Mouse (Mus musculus): ENCODE measurements around the gene Rnd1. TPM values are rescaled to one million over a fixed set of nuclear protein-coding genes. Genes with fewer than 3 reads are reported as not detected.

Rnd1 gene
- total RNA-seq, 2 experiments from 2014 or later, result not detected

GRCm38 (mm10) chr15:98622199-98622598 is 55.1 kb downstream of the Rnd1 start:
- no peak for ATAC-seq (replicated peaks; ENCODE audit: low FRiP score, poor library complexity, severe bottlenecking)

GRCm38 (mm10) chr15:98617176-98617537 is 60.1 kb downstream of the Rnd1 start:
- ATAC-seq (replicated peaks; ENCODE audit: low FRiP score, poor library complexity, severe bottlenecking), result peak; percentile 75

GRCm38 (mm10) chr15:98616362-98617175 is 60.7 kb downstream of the Rnd1 start:
- ATAC-seq (replicated peaks; ENCODE audit: low FRiP score, poor library complexity, severe bottlenecking), result 0 out of 2 replicates have a peak, but pooled peaks have one; percentile 8

DNA sequence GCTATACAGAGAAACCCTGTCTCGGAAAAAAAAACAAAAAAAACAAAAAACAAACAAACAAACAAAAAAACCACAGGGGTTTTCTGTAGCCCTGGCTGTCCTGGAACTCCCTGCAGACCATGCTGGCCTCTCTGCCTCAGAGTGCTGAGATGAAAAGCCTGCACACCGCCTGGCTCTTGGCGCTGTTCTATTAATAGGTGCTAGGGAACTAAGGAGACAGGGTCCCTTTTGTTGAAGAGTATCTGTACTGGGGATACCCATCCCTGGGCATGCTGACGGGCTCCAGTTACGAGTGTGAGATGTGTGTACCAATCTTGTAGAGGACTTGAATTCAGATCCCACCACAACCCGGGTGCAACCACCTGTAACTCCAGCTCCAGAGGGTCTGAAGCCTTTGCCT is 61.5 kb downstream of the Rnd1 start:
- ATAC-seq (replicated peaks; ENCODE audit: low FRiP score, poor library complexity, severe bottlenecking), result no peak

- ATAC-seq (replicated peaks; ENCODE audit: low FRiP score, poor library complexity, severe bottlenecking), result no peak
Measured at GRCm38 (mm10) chr15:98614971-98615370, 62.3 kb downstream of the Rnd1 start.

DNA sequence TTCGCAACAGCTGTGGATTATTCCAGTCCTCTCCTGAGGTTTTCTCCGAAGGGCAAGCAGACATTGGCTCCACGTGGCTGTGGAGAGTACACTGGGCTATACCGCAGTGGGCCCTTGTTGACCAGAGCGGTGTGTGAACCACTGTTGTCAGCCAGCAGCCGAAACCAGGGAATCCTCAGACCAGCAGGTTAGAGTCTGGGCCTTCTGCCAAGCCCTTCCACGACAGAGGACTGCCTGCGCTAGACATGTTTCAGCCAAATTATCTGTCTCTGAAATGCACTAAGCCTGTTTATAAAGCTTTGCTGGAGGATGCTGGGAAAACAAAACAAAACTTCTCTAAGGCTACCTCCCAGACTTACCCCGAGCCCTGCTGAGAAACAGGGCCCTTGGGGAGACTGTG is 62.7 kb downstream of the Rnd1 start:
- ATAC-seq (replicated peaks; ENCODE audit: low FRiP score, poor library complexity, severe bottlenecking), result no peak

Other genes with a start within 250 kb of the Rnd1 start
- gene Olfr282, start 246.2 kb downstream of the Rnd1 start, total RNA-seq (2015; ENCODE audit: low replicate concordance), result not detected in 2 replicates
- gene Olfr282, start 246.2 kb downstream of the Rnd1 start, total RNA-seq (2017; ENCODE audit: low replicate concordance), result not detected in 2 replicates
- not detected in 2 replicates for gene Olfr281, start 224.9 kb downstream of the Rnd1 start, total RNA-seq (2015; ENCODE audit: low replicate concordance)
- not detected in 2 replicates for gene Olfr281, start 224.9 kb downstream of the Rnd1 start, total RNA-seq (2017; ENCODE audit: low replicate concordance)
- gene OR5BS1P, start 207.6 kb downstream of the Rnd1 start, total RNA-seq (2015; ENCODE audit: low replicate concordance), result not detected in 2 replicates
- not detected in 2 replicates for gene OR5BS1P, start 207.6 kb downstream of the Rnd1 start, total RNA-seq (2017; ENCODE audit: low replicate concordance)
- not detected in 2 replicates for gene Lalba, start 194.7 kb downstream of the Rnd1 start, total RNA-seq (2015; ENCODE audit: low replicate concordance)
- gene Lalba, start 194.7 kb downstream of the Rnd1 start, total RNA-seq (2017; ENCODE audit: low replicate concordance), result not detected in 2 replicates
- gene Olfr279, start 185.1 kb downstream of the Rnd1 start, total RNA-seq (2015; ENCODE audit: low replicate concordance), result not detected in 2 replicates
- gene Olfr279, start 185.1 kb downstream of the Rnd1 start, total RNA-seq (2017; ENCODE audit: low replicate concordance), result not detected in 2 replicates
- 15.5 and 19.7 TPM in 2 replicates for gene Kansl2, start 143.2 kb downstream of the Rnd1 start, total RNA-seq (2015; ENCODE audit: low replicate concordance)
- gene Kansl2, start 143.2 kb downstream of the Rnd1 start, total RNA-seq (2017; ENCODE audit: low replicate concordance), result 11.5 and 18.0 TPM in 2 replicates
- gene Ccnt1, start 106.5 kb downstream of the Rnd1 start, total RNA-seq (2015; ENCODE audit: low replicate concordance), result 80.0 and 121 TPM in 2 replicates
- 72.0 and 75.4 TPM in 2 replicates for gene Ccnt1, start 106.5 kb downstream of the Rnd1 start, total RNA-seq (2017; ENCODE audit: low replicate concordance)
- not detected in 2 replicates for gene 4930415O20Rik, start 106.5 kb downstream of the Rnd1 start, total RNA-seq (2015; ENCODE audit: low replicate concordance)
- not detected in 2 replicates for gene 4930415O20Rik, start 106.5 kb downstream of the Rnd1 start, total RNA-seq (2017; ENCODE audit: low replicate concordance)
- 62.3 and 81.3 TPM in 2 replicates for gene Adcy6, start 67.4 kb downstream of the Rnd1 start, total RNA-seq (2015; ENCODE audit: low replicate concordance)
- gene Adcy6, start 67.4 kb downstream of the Rnd1 start, total RNA-seq (2017; ENCODE audit: low replicate concordance), result 133 and 140 TPM in 2 replicates
- gene Cacnb3, start 46.6 kb downstream of the Rnd1 start, total RNA-seq (2015; ENCODE audit: low replicate concordance), result not detected in 2 replicates
- 0.77 TPM in 1 of 2 replicates, not detected in the other for gene Cacnb3, start 46.6 kb downstream of the Rnd1 start, total RNA-seq (2017; ENCODE audit: low replicate concordance)
- 24.5 and 26.0 TPM in 2 replicates for gene Ddx23, start 14.6 kb downstream of the Rnd1 start, total RNA-seq (2015; ENCODE audit: low replicate concordance)
- 49.9 and 91.9 TPM in 2 replicates for gene Ddx23, start 14.6 kb downstream of the Rnd1 start, total RNA-seq (2017; ENCODE audit: low replicate concordance)
- not detected in 2 replicates for gene Ccdc65, start 30.7 kb upstream of the Rnd1 start, total RNA-seq (2015; ENCODE audit: low replicate concordance)
- not detected in 2 replicates for gene Ccdc65, start 30.7 kb upstream of the Rnd1 start, total RNA-seq (2017; ENCODE audit: low replicate concordance)
- gene Fkbp11, start 50.7 kb upstream of the Rnd1 start, total RNA-seq (2015; ENCODE audit: low replicate concordance), result 2.5 TPM in 1 of 2 replicates, not detected in the other
- 1.4 TPM in 1 of 2 replicates, not detected in the other for gene Fkbp11, start 50.7 kb upstream of the Rnd1 start, total RNA-seq (2017; ENCODE audit: low replicate concordance)
- gene Arf3, start 85.8 kb upstream of the Rnd1 start, total RNA-seq (2015; ENCODE audit: low replicate concordance), result 5.4 and 7.6 TPM in 2 replicates
- 4.6 and 4.8 TPM in 2 replicates for gene Arf3, start 85.8 kb upstream of the Rnd1 start, total RNA-seq (2017; ENCODE audit: low replicate concordance)
- 0.36 TPM in 1 of 2 replicates, not detected in the other for gene Wnt10b, start 100.7 kb upstream of the Rnd1 start, total RNA-seq (2015; ENCODE audit: low replicate concordance)
- not detected in 2 replicates for gene Wnt10b, start 100.7 kb upstream of the Rnd1 start, total RNA-seq (2017; ENCODE audit: low replicate concordance)
- gene Wnt1, start 112.4 kb upstream of the Rnd1 start, total RNA-seq (2015; ENCODE audit: low replicate concordance), result not detected in 2 replicates
- gene Wnt1, start 112.4 kb upstream of the Rnd1 start, total RNA-seq (2017; ENCODE audit: low replicate concordance), result not detected in 2 replicates
- not detected in 2 replicates for gene Ddn, start 132.0 kb upstream of the Rnd1 start, total RNA-seq (2015; ENCODE audit: low replicate concordance)
- gene Ddn, start 132.0 kb upstream of the Rnd1 start, total RNA-seq (2017; ENCODE audit: low replicate concordance), result not detected in 2 replicates
- 58.0 and 61.2 TPM in 2 replicates for gene Prkag1, start 154.1 kb upstream of the Rnd1 start, total RNA-seq (2015; ENCODE audit: low replicate concordance)
- gene Prkag1, start 154.1 kb upstream of the Rnd1 start, total RNA-seq (2017; ENCODE audit: low replicate concordance), result 73.0 and 87.4 TPM in 2 replicates
- 29.2 and 52.4 TPM in 2 replicates for gene Kmt2d, start 193.7 kb upstream of the Rnd1 start, total RNA-seq (2015; ENCODE audit: low replicate concordance)
- 69.3 and 96.1 TPM in 2 replicates for gene Kmt2d, start 193.7 kb upstream of the Rnd1 start, total RNA-seq (2017; ENCODE audit: low replicate concordance)
- gene Rhebl1, start 217.1 kb upstream of the Rnd1 start, total RNA-seq (2015; ENCODE audit: low replicate concordance), result 2.2 and 5.9 TPM in 2 replicates
- gene Rhebl1, start 217.1 kb upstream of the Rnd1 start, total RNA-seq (2017; ENCODE audit: low replicate concordance), result not detected in 2 replicates
- not detected in 2 replicates for gene Dhh, start 221.1 kb upstream of the Rnd1 start, total RNA-seq (2015; ENCODE audit: low replicate concordance)
- not detected in 2 replicates for gene Dhh, start 221.1 kb upstream of the Rnd1 start, total RNA-seq (2017; ENCODE audit: low replicate concordance)
- gene Lmbr1l, start 240.8 kb upstream of the Rnd1 start, total RNA-seq (2015; ENCODE audit: low replicate concordance), result 7.9 and 15.1 TPM in 2 replicates
- gene Lmbr1l, start 240.8 kb upstream of the Rnd1 start, total RNA-seq (2017; ENCODE audit: low replicate concordance), result 9.0 and 12.1 TPM in 2 replicates

Measured in erythroid progenitor cell, adult 5-6 weeks (primary cell).